Comparison of ENCODE assay signal across 31 mouse cellular contexts in the genomic region with DNA sequence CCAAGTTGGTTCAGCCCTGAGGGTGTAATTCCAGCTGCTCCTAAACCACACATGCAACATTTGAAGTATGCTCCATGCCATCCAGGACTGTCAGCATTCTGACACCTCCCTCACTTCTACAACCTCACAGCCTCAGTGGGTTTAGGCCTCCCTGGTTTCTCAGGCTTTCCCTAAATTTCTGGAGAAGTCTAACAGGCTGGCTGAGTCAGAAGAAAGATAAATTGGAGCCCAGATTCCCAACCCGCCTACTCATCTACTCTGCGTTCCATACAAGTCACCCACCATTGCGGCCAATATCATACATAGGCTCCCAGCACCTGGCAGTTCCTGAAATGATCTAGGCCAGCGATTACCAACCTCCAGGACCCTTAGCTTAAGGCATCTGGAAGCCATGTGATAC. TPM values are rescaled to one million over a fixed set of nuclear protein-coding genes. Genes with fewer than 3 reads are reported as not detected.
"Had no signal": no experiment of that assay in that cellular context is flagged by ENCODE, and none has a peak within 500 bp of the region (broad histone marks: within the 10 kb centered on the region; RNA-seq: fewer than 3 reads in every experiment).

No protein-coding gene starts in this region.

- H3K4me1 ChIP-seq: heart, embryonic 10.5 days; heart, embryonic 12.5 days; hindbrain, embryonic 12.5 days; intestine, embryonic 15.5 days; kidney, embryonic 15.5 days; limb, embryonic 13.5 days; limb, embryonic 15.5 days; liver, embryonic 12.5 days had no signal

- DNase-seq: gastrocnemius, adult 2 months; gastrocnemius, postnatal 10 days; gastrocnemius, postnatal 25 days; heart, adult 18-20 months; heart, postnatal 10 days; heart, postnatal 4 days; kidney, adult 2 months; kidney, adult 9 months; kidney, postnatal 10 days; kidney, postnatal 25 days; kidney, postnatal 4 days had no signal

- H3K9me3 ChIP-seq: heart, embryonic 10.5 days; heart, embryonic 12.5 days; hindbrain, embryonic 10.5 days; hindbrain, embryonic 12.5 days; intestine, embryonic 15.5 days; kidney, embryonic 15.5 days; limb, embryonic 13.5 days; limb, embryonic 15.5 days; liver, embryonic 12.5 days had no signal

- H3K36me3 ChIP-seq: heart, embryonic 10.5 days; heart, embryonic 12.5 days; hindbrain, embryonic 10.5 days; hindbrain, embryonic 12.5 days; intestine, embryonic 15.5 days; kidney, embryonic 15.5 days; limb, embryonic 13.5 days; limb, embryonic 15.5 days; liver, embryonic 12.5 days had no signal

- H3K9ac ChIP-seq: heart, embryonic 12.5 days; hindbrain, embryonic 12.5 days; hindbrain, embryonic 14.5 days; intestine, embryonic 15.5 days; kidney, embryonic 15.5 days; limb, embryonic 13.5 days; limb, embryonic 15.5 days; liver, embryonic 12.5 days; liver, embryonic 14.5 days had no signal

- ATAC-seq: hindbrain, embryonic 16.5 days; inflammation-experienced regulatory T-cells, adult 6 months; intestine, embryonic 15.5 days; intestine, postnatal 0 days; liver, embryonic 12.5 days had no signal

- H3K27ac ChIP-seq: gastrocnemius, adult 2 months; heart, embryonic 10.5 days; hindbrain, embryonic 10.5 days; hindbrain, embryonic 12.5 days; hindbrain, embryonic 14.5 days; intestine, embryonic 15.5 days; kidney, embryonic 15.5 days; layer of hippocampus, adult 2 months; left cerebral cortex, adult 2 months; limb, embryonic 13.5 days; limb, embryonic 15.5 days; liver, embryonic 12.5 days; liver, embryonic 14.5 days had no signal

- H3K4me3 ChIP-seq: gastrocnemius, adult 2 months; heart, embryonic 10.5 days; heart, embryonic 12.5 days; hindbrain, embryonic 10.5 days; hindbrain, embryonic 12.5 days; intestine, embryonic 15.5 days; kidney, embryonic 15.5 days; layer of hippocampus, adult 2 months; left cerebral cortex, adult 2 months; limb, embryonic 13.5 days; limb, embryonic 15.5 days; liver, embryonic 12.5 days had no signal

- H3K4me2 ChIP-seq: heart, embryonic 12.5 days; hindbrain, embryonic 12.5 days; hindbrain, embryonic 14.5 days; intestine, embryonic 15.5 days; kidney, embryonic 15.5 days; limb, embryonic 13.5 days; limb, embryonic 15.5 days; liver, embryonic 12.5 days had no signal

RNA-seq across cellular contexts. Expression of gene Foxe3, which starts 6.9 kb away (rescaled TPM):
- polyA plus RNA-seq: heart, embryonic 10.5 days; heart, embryonic 12.5 days; heart, embryonic 14.5 days; heart, embryonic 16.5 days; hindbrain, embryonic 12.5 days; hindbrain, embryonic 14.5 days; hindbrain, embryonic 16.5 days; inflammation-experienced regulatory T-cells, adult 6 months; intestine, embryonic 15.5 days; intestine, postnatal 0 days; kidney, adult 2 months; kidney, embryonic 15.5 days; limb, embryonic 11.5 days; limb, embryonic 13.5 days; limb, embryonic 15.5 days; liver, adult 2 months; liver, embryonic 12.5 days; liver, embryonic 14.5 days had no signal

RNA-seq across cellular contexts. Expression of gene Foxd2, which starts 24.1 kb away (rescaled TPM):
- polyA plus RNA-seq: heart, embryonic 12.5 days; heart, embryonic 14.5 days; heart, embryonic 16.5 days; hindbrain, embryonic 14.5 days had no signal
